8 mouse cellular contexts compared by ENCODE assay signal in the genomic region with DNA sequence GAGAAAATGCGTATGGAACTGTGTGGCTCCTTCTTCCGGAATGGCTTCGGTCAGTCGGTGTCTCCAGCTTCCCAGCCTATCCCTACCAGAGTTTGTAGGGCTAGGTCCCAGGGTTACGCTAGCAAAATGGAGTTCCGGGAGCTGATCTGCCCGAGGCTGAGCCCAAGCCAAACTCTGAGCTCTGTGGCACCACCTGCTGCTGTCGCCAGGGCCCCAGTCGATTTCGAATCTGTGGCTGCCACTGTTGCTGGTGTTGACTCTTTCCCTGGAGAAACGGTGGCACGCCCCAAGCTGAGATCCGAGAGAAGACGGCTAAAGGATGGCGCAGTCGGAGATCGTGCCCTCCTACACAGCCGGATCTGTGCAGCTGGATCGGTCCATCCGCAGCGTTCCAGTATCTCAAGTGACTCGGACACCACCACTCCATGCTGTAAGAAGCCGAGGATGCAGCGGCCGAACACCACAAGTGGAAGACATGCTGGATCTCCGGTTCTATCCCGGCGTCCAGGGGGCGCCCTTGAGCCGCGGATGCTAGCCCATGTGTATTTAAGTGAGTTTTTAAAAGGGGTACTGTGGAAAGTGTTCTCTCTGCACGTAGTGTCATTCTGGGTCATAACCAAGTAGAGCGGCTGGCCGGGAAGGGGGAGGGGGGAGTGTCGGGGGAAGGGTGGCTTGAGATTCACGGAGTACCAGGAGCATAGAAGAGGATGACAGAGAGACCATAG. TPM values are rescaled to one million over a fixed set of nuclear protein-coding genes. Genes with fewer than 3 reads are reported as not detected.
DNase-seq lines count a peak whose midpoint lies in the region; ATAC-seq lines count a peak whose summit lies in the region.

No protein-coding gene starts in this region.

- no peaks in the 10 kb centered on the region for H3K27me3 ChIP-seq in megakaryocyte, embryonic 14.5 days (replicated peaks)

- peak overlapping the region; percentile 90 for H3K4me3 ChIP-seq in megakaryocyte, embryonic 14.5 days (replicated peaks)

- ATAC-seq in common myeloid progenitor, adult 5-6 weeks (replicated peaks; ENCODE audit: low read depth, poor library complexity, severe bottlenecking) = peak; percentile 90

- DNase-seq in WW6 (ENCODE audit: low read depth, low spot score) = peak; percentile 78
- DNase-seq in gastrocnemius, adult 8-10 months (ENCODE audit: low spot score in 2 of 2) = peak; percentile 78
- DNase-seq in induced T-regulatory cell, adult 2 months (ENCODE audit: low read depth) = peak; percentile 93
- peak; percentile 54 to 76 for DNase-seq in left cerebral cortex, adult 8-10 months (ENCODE audit: low spot score in 2 of 2)
- peak; percentile 87 for DNase-seq in right cerebral cortex, postnatal 14 days
- DNase-seq in urinary bladder, postnatal 36 days (ENCODE audit: low spot score in 2 of 2) = peak; percentile 79 to 84

- H3K36me3 ChIP-seq in megakaryocyte, embryonic 14.5 days (replicated peaks; ENCODE audit: low read length) = peaks cover 2% of the 10 kb centered on the region

- H3K4me1 ChIP-seq in megakaryocyte, embryonic 14.5 days = peaks cover 20% of the 10 kb centered on the region

- H3K9me3 ChIP-seq in megakaryocyte, embryonic 14.5 days = no peaks in the 10 kb centered on the region

RNA-seq across cellular contexts. Expression of a gene that starts 6.7 kb away (rescaled TPM):
- total RNA-seq in common myeloid progenitor, adult 5-6 weeks (2017) = not detected in 2 replicates
- not detected for total RNA-seq in gastrocnemius, adult 8-10 months (2022)
- 1 to 10 TPM in 3 of 4 experiments, not detected in 1; 1.0 to 1.4 (median 1.1) TPM for total RNA-seq in left cerebral cortex, adult 8-10 months (2022)
- not detected in 2 replicates for polyA plus RNA-seq in megakaryocyte, embryonic 14.5 days (2012; ENCODE audit: insufficient read depth, low replicate concordance)

RNA-seq across cellular contexts. Expression of a gene that starts 11.6 kb away (rescaled TPM):
- 8.1 and 17.5 TPM in 2 replicates for total RNA-seq in common myeloid progenitor, adult 5-6 weeks (2017)
- total RNA-seq in gastrocnemius, adult 8-10 months (2022) = not detected
- total RNA-seq in left cerebral cortex, adult 8-10 months (2022) = 1 to 10 TPM; 2.3 to 4.5 (median 3.8) TPM
- polyA plus RNA-seq in megakaryocyte, embryonic 14.5 days (2012; ENCODE audit: insufficient read depth, low replicate concordance) = 1.7 TPM in 1 of 2 replicates, not detected in the other

RNA-seq across cellular contexts. Expression of a gene that starts 15.4 kb away (rescaled TPM):
- 256 and 262 TPM in 2 replicates for total RNA-seq in common myeloid progenitor, adult 5-6 weeks (2017)
- total RNA-seq in gastrocnemius, adult 8-10 months (2022) = 100 to 1,000 TPM; 142 to 156 (median 148) TPM
- 100 to 1,000 TPM; 120 to 131 (median 124) TPM for total RNA-seq in left cerebral cortex, adult 8-10 months (2022)
- polyA plus RNA-seq in megakaryocyte, embryonic 14.5 days (2012; ENCODE audit: insufficient read depth, low replicate concordance) = 54.3 and 121 TPM in 2 replicates

RNA-seq across cellular contexts. Expression of a gene that starts 15.4 kb away (rescaled TPM):
- 82.7 and 92.3 TPM in 2 replicates for total RNA-seq in common myeloid progenitor, adult 5-6 weeks (2017)
- 10 to 100 TPM; 25.9 to 37.5 (median 29.7) TPM for total RNA-seq in gastrocnemius, adult 8-10 months (2022)
- total RNA-seq in left cerebral cortex, adult 8-10 months (2022) = 10 to 100 TPM; 86.5 to 90.9 (median 89.3) TPM
- 305 and 342 TPM in 2 replicates for polyA plus RNA-seq in megakaryocyte, embryonic 14.5 days (2012; ENCODE audit: insufficient read depth, low replicate concordance)

RNA-seq across cellular contexts. Expression of a gene that starts 29.0 kb away (rescaled TPM):
- total RNA-seq in common myeloid progenitor, adult 5-6 weeks (2017) = not detected in 2 replicates
- total RNA-seq in gastrocnemius, adult 8-10 months (2022) = 1 to 10 TPM in 3 of 4 experiments, under 1 TPM in 1; 0.46 to 1.2 (median 1.1) TPM
- total RNA-seq in left cerebral cortex, adult 8-10 months (2022) = 1 to 10 TPM; 2.2 to 4.9 (median 3.9) TPM
- 0.46 TPM in 1 of 2 replicates, not detected in the other for polyA plus RNA-seq in megakaryocyte, embryonic 14.5 days (2012; ENCODE audit: insufficient read depth, low replicate concordance)

Comparison
In these comparisons a context has a peak if more than half of its experiments do, and no peak if none do; other contexts are left out.
1. Peak in every context shown above with its lines: DNase-seq, ATAC-seq and H3K4me3 ChIP-seq.